Mouse (Mus musculus) MEL (cell line): ENCODE data around the gene Otud7b. TPM values are rescaled to one million over a fixed set of nuclear protein-coding genes. Genes with fewer than 3 reads are reported as not detected.

ENCODE experiments used
- DNase-seq: peaks from one replicate; pipeline ENCODE4 v3.0.0; 2011; ENCODE audit warnings: low read depth, low spot score
- H3K27ac ChIP-seq: 2 replicates; pipeline ENCODE4 v1.5.1; 2012; ENCODE audit warnings: low read depth, mild to moderate bottlenecking, control low read depth, low read length, moderate library complexity; ENCODE audit not compliant: control insufficient read depth
- H3K27me3 ChIP-seq, 2 experiments: fragments of 150-350 bp in 1 of 2; sonication (generic) in 1 of 2; 2 replicates each; pipeline ENCODE4 v1.6.1; 2012; ENCODE audit warnings: low read length in 2 of 2, mild to moderate bottlenecking in 2 of 2, improper control_type of control experiment in 1 of 2, moderate library complexity in 1 of 2; ENCODE audit not compliant: insufficient read depth in 2 of 2, control insufficient read depth in 1 of 2
- H3K36me3 ChIP-seq, 2 experiments: 2 replicates each; pipeline ENCODE4 v1.6.1; 2012 to 2014; ENCODE audit warnings: low read length in 2 of 2, improper control_type of control experiment in 1 of 2, inconsistent platforms in 1 of 2, mild to moderate bottlenecking in 1 of 2; ENCODE audit not compliant: insufficient read depth in 2 of 2, control insufficient read depth in 1 of 2
- H3K4me1 ChIP-seq, 2 experiments: fragments of 150-350 bp in 1 of 2; sonication (generic) in 1 of 2; 2 replicates each; pipeline ENCODE4 v1.6.1; 2012; ENCODE audit warnings: low read length in 2 of 2, improper control_type of control experiment in 1 of 2, mild to moderate bottlenecking in 1 of 2; ENCODE audit not compliant: insufficient read depth in 2 of 2, control insufficient read depth in 1 of 2
- H3K4me3 ChIP-seq, 2 experiments: fragments of 150-350 bp in 1 of 2; sonication (generic) in 1 of 2; 2 replicates each; pipeline ENCODE4 v1.5.1; 2012; ENCODE audit warnings: low read depth in 2 of 2, low read length in 2 of 2, mild to moderate bottlenecking in 2 of 2, moderate library complexity in 2 of 2, control low read depth in 1 of 2, improper control_type of control experiment in 1 of 2; ENCODE audit not compliant: control insufficient read depth in 1 of 2, insufficient read depth in 1 of 2
- H3K79me2 ChIP-seq: 2 replicates; pipeline ENCODE4 v1.6.1; 2012; ENCODE audit warnings: mild to moderate bottlenecking, low read length, moderate library complexity; ENCODE audit not compliant: control insufficient read depth, poor library complexity, insufficient read depth
- H3K9ac ChIP-seq: 2 replicates; pipeline ENCODE4 v1.6.1; 2012; ENCODE audit warnings: low read depth, mild to moderate bottlenecking, control low read depth, low read length, moderate library complexity; ENCODE audit not compliant: control insufficient read depth, poor library complexity, severe bottlenecking
- H3K9me3 ChIP-seq: fragments of 150-350 bp; sonication (generic); replicated peaks from 2 replicates; pipeline ENCODE4 v1.6.1; 2012; ENCODE audit warnings: mild to moderate bottlenecking, low read length, improper control_type of control experiment, moderate library complexity; ENCODE audit not compliant: insufficient read depth
- CHD2 ChIP-seq: IDR thresholded peaks from 2 replicates; pipeline ENCODE4 v1.6.1; 2011; ENCODE audit warnings: low read length, improper control_type of control experiment
- CTCF ChIP-seq, 3 experiments: IDR thresholded peaks in 2 of 3; conservative IDR thresholded peaks in 1 of 3; 2 replicates each; pipeline ENCODE4 v1.5.1; 2011 to 2012; ENCODE audit warnings: low read length in 3 of 3, low read depth in 2 of 3, mild to moderate bottlenecking in 2 of 3, improper control_type of control experiment in 1 of 3, inconsistent platforms in 1 of 3, mixed read lengths in 1 of 3, moderate library complexity in 1 of 3; ENCODE audit not compliant: control insufficient read depth in 1 of 3, insufficient read depth in 1 of 3, poor library complexity in 1 of 3, severe bottlenecking in 1 of 3
- E2F4 ChIP-seq: IDR thresholded peaks from 2 replicates; pipeline ENCODE4 v1.6.1; 2011; ENCODE audit warnings: low read depth, low read length, improper control_type of control experiment, borderline replicate concordance
- ELF1 ChIP-seq: IDR thresholded peaks from 2 replicates; pipeline ENCODE4 v1.6.1; 2014; ENCODE audit warnings: low read depth, mild to moderate bottlenecking, inconsistent platforms, low read length, improper control_type of control experiment, moderate library complexity
- EP300 ChIP-seq, 2 experiments: IDR thresholded peaks; 2 replicates each; pipeline ENCODE4 v1.6.1; 2011; ENCODE audit warnings: improper control_type of control experiment in 2 of 2, low read length in 2 of 2, low read depth in 1 of 2, mild to moderate bottlenecking in 1 of 2
- ETS1 ChIP-seq: IDR thresholded peaks from 2 replicates; pipeline ENCODE4 v1.6.1; 2012; ENCODE audit warnings: low read depth, mild to moderate bottlenecking, inconsistent platforms, low read length, improper control_type of control experiment, moderate library complexity
- GABPA ChIP-seq: IDR thresholded peaks from 2 replicates; pipeline ENCODE4 v1.6.1; 2012; ENCODE audit warnings: low read depth, mild to moderate bottlenecking, inconsistent platforms, low read length, improper control_type of control experiment, moderate library complexity
- HCFC1 ChIP-seq: IDR thresholded peaks from 2 replicates; pipeline ENCODE4 v1.6.1; 2012; ENCODE audit warnings: low read depth, mild to moderate bottlenecking, inconsistent platforms, low read length, improper control_type of control experiment, moderate library complexity
- JUND ChIP-seq: IDR thresholded peaks from 2 replicates; pipeline ENCODE4 v1.6.1; 2011; ENCODE audit warnings: low read depth, mild to moderate bottlenecking, improper control_type of control experiment, low read length
- KAT2A ChIP-seq: conservative IDR thresholded peaks from 2 replicates; pipeline ENCODE4 v1.6.1; 2012; ENCODE audit warnings: low read depth, low read length, improper control_type of control experiment, inconsistent platforms
- MAX ChIP-seq: IDR thresholded peaks from 2 replicates; pipeline ENCODE4 v1.6.1; 2011; ENCODE audit warnings: low read length, improper control_type of control experiment
- MAZ ChIP-seq: IDR thresholded peaks from 2 replicates; pipeline ENCODE4 v1.6.1; 2012; ENCODE audit warnings: low read depth, mild to moderate bottlenecking, inconsistent platforms, low read length, improper control_type of control experiment
- MEF2A ChIP-seq: IDR thresholded peaks from 2 replicates; pipeline ENCODE4 v1.6.1; 2014; ENCODE audit warnings: low read depth, mild to moderate bottlenecking, inconsistent platforms, low read length, improper control_type of control experiment; ENCODE audit not compliant: poor library complexity, insufficient replicate concordance, severe bottlenecking; ENCODE audit errors: extremely low read depth
- MXI1 ChIP-seq: IDR thresholded peaks from 2 replicates; pipeline ENCODE4 v1.6.1; 2011; ENCODE audit warnings: mild to moderate bottlenecking, low read depth, low read length, improper control_type of control experiment
- MYB ChIP-seq: IDR thresholded peaks from 2 replicates; pipeline ENCODE4 v1.6.1; 2011; ENCODE audit warnings: mild to moderate bottlenecking, low read depth, low read length, improper control_type of control experiment
- NRF1 ChIP-seq: IDR thresholded peaks from 2 replicates; pipeline ENCODE4 v1.6.1; 2014; ENCODE audit warnings: low read depth, mild to moderate bottlenecking, inconsistent platforms, low read length, improper control_type of control experiment, moderate library complexity; ENCODE audit not compliant: poor library complexity, insufficient read depth, severe bottlenecking
- POLR2A ChIP-seq, 2 experiments: IDR thresholded peaks; 2 replicates each; pipeline ENCODE4 v1.6.1; 2011 to 2012; ENCODE audit warnings: low read length in 2 of 2, mild to moderate bottlenecking in 2 of 2, control low read depth in 1 of 2, improper control_type of control experiment in 1 of 2, low read depth in 1 of 2, moderate library complexity in 1 of 2; ENCODE audit not compliant: control insufficient read depth in 1 of 2, insufficient read depth in 1 of 2, poor library complexity in 1 of 2
- POLR2AphosphoS5 ChIP-seq: IDR thresholded peaks from 2 replicates; pipeline ENCODE4 v1.6.1; 2012; ENCODE audit warnings: low read depth, borderline replicate concordance, mild to moderate bottlenecking, inconsistent platforms, low read length, moderate library complexity, mixed read lengths
- RCOR1 ChIP-seq: IDR thresholded peaks from 2 replicates; pipeline ENCODE4 v1.6.1; 2012; ENCODE audit warnings: low read depth, mild to moderate bottlenecking, inconsistent platforms, low read length, improper control_type of control experiment
- SIN3A ChIP-seq: IDR thresholded peaks from 2 replicates; pipeline ENCODE4 v1.6.1; 2012; ENCODE audit warnings: low read length, improper control_type of control experiment, inconsistent platforms
- SMC3 ChIP-seq: IDR thresholded peaks from 2 replicates; pipeline ENCODE4 v1.6.1; 2011; ENCODE audit warnings: low read depth, low read length, improper control_type of control experiment
- USF2 ChIP-seq, 2 experiments: IDR thresholded peaks; 2 replicates each; pipeline ENCODE4 v1.6.1; 2011 to 2012; ENCODE audit warnings: improper control_type of control experiment in 2 of 2, low read length in 2 of 2, borderline replicate concordance in 1 of 2, inconsistent platforms in 1 of 2, low read depth in 1 of 2, mild to moderate bottlenecking in 1 of 2; ENCODE audit not compliant: insufficient read depth in 1 of 2
- ZC3H11A ChIP-seq: IDR thresholded peaks from 2 replicates; pipeline ENCODE4 v1.6.1; 2012; ENCODE audit warnings: low read depth, mild to moderate bottlenecking, inconsistent platforms, low read length, improper control_type of control experiment
- ZKSCAN1 ChIP-seq: IDR thresholded peaks from 2 replicates; pipeline ENCODE4 v1.6.1; 2012; ENCODE audit warnings: low read depth, mild to moderate bottlenecking, inconsistent platforms, low read length, improper control_type of control experiment, moderate library complexity
- ZMIZ1 ChIP-seq: IDR thresholded peaks from 2 replicates; pipeline ENCODE4 v1.6.1; 2012; ENCODE audit warnings: low read depth, mild to moderate bottlenecking, inconsistent platforms, low read length, improper control_type of control experiment, moderate library complexity
- polyA plus RNA-seq, 2 experiments: library from polyadenylated mRNA; stranded (reverse) in 1 of 2; unstranded in 1 of 2; fragments of >175 nt in 1 of 2; fragments of >200 nt in 1 of 2; gene quantifications; 2 replicates each; pipeline versions ENCODE4 v1.2.1 to v1.2.4; 2012; ENCODE audit warnings: low replicate concordance in 2 of 2, low read depth in 1 of 2; ENCODE audit not compliant: insufficient read length in 2 of 2, insufficient read depth in 1 of 2, missing spikeins in 1 of 2
- total RNA-seq: library from RNA; depleted of rRNA; stranded (reverse); fragments of 300-350 nt; gene quantifications from 2 replicates; pipeline ENCODE4 v1.2.3, GENCODE M21; 2012

Gene Otud7b
- total and polyA plus RNA-seq, 3 experiments: 17.9 to 25.8 (median 24.4) TPM

DNA sequence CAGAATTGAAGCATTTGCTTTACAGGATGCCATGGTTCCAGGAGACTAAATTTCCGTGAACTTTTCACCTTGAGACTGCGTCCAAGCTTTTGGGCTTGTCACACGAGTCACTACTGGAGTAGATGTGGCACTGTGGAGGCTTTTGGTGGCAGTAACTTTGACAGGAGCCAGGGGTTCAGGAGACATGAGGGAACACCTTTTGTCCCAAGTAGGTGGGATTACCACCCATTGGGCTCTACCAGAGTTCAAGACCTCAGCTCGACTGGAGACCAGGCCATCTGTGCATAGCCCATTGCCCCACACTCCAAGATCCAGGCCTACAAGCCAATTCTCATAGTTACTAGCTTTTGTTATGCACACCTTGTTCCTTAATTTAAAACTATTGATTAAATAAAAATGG lies 34.1 kb upstream of the Otud7b start:
- Histone ChIP-seq H3K36me3 (peaks cover 0 to 5% of the 10 kb centered on the region in 2 experiments; a peak in 2 of 4 replicates), H3K4me3 (no peak overlapping the region), H3K27ac (no peak overlapping the region), H3K27me3 (no peaks in the 10 kb centered on the region), H3K9ac (no peak overlapping the region), H3K9me3 (no peaks in the 10 kb centered on the region), H3K4me1 (peaks cover 0 to 9% of the 10 kb centered on the region in 2 experiments; a peak in 3 of 4 replicates), H3K79me2 (no peaks in the 10 kb centered on the region)
- no peak for DNase-seq
- TF ChIP-seq NRF1 (no peak), SMC3 (no peak), ELF1 (no peak), CTCF (IDR thresholded peaks at IDR 0.05 in 2 of 3, conservative IDR thresholded peaks at IDR 0.05 in 1 of 3; ENCODE audit: control insufficient read depth in 1 of 3, insufficient read depth in 1 of 3, low read depth in 2 of 3, low read length in 3 of 3, poor library complexity in 1 of 3, severe bottlenecking in 1 of 3) (no peak), ETS1 (no peak), MXI1 (no peak), MYB (no peak), E2F4 (no peak), MEF2A (no peak), RCOR1 (no peak), MAX (no peak), POLR2AphosphoS5 (no peak)

- no peak overlapping the region for H3K9ac ChIP-seq
- no peaks in the 10 kb centered on the region for H3K9me3 ChIP-seq
- H3K4me3 ChIP-seq: no peak overlapping the region
- DNase-seq: no peak
- H3K27me3 ChIP-seq: no peaks in the 10 kb centered on the region
- peaks cover 0 to 5% of the 10 kb centered on the region in 2 experiments; a peak in 2 of 4 replicates for H3K4me1 ChIP-seq
- no peak overlapping the region for H3K27ac ChIP-seq
- peaks cover 0 to 5% of the 10 kb centered on the region in 2 experiments; a peak in 2 of 4 replicates for H3K36me3 ChIP-seq
- H3K79me2 ChIP-seq: no peaks in the 10 kb centered on the region
- no peak for TF ChIP-seq ZC3H11A
- TF ChIP-seq E2F4: no peak
- no peak for TF ChIP-seq MYB
- TF ChIP-seq JUND: no peak
- TF ChIP-seq MAX: no peak
- no peak for TF ChIP-seq ZKSCAN1
- no peak for TF ChIP-seq ZMIZ1
- no peak for TF ChIP-seq GABPA
- TF ChIP-seq MXI1: no peak
- no peak for TF ChIP-seq CHD2
- TF ChIP-seq EP300 (IDR thresholded peaks at IDR 0.05; ENCODE audit: low read depth in 1 of 2, low read length in 2 of 2): no peak
- no peak for TF ChIP-seq POLR2A (IDR thresholded peaks at IDR 0.05; ENCODE audit: control insufficient read depth in 1 of 2, insufficient read depth in 1 of 2, low read depth in 1 of 2, low read length in 2 of 2, poor library complexity in 1 of 2)
- TF ChIP-seq NRF1: no peak
- TF ChIP-seq USF2 (IDR thresholded peaks at IDR 0.05; ENCODE audit: borderline replicate concordance in 1 of 2, insufficient read depth in 1 of 2, low read depth in 1 of 2, low read length in 2 of 2): no peak
- TF ChIP-seq MAZ: no peak
- TF ChIP-seq SIN3A: no peak
- TF ChIP-seq ELF1: no peak
- no peak for TF ChIP-seq KAT2A
- TF ChIP-seq HCFC1: no peak
- TF ChIP-seq, all 39 proteins: peak for 0
These were observed 31.3 kb upstream of the Otud7b start for GRCm38 (mm10) chr3:96072921-96073486.
